Mouse (Mus musculus) intestine, embryonic 15.5 days (tissue): ENCODE results near the gene Col25a1. TPM values are rescaled to one million over a fixed set of nuclear protein-coding genes. Genes with fewer than 3 reads are reported as not detected.

Experiments
- ATAC-seq: fragments of 200-750 bp; cut with Nextera tagmentation; 2 replicates; pipeline ENCODE4 v1.8.0; 2017; ENCODE audit warnings: moderate TSS enrichment, moderate library complexity
- H3K27ac ChIP-seq: fragments of 300-500 bp; sonication (generic); 2 replicates; pipeline ENCODE4 v1.5.1; 2015; ENCODE audit warnings: mild to moderate bottlenecking, inconsistent platforms
- H3K27me3 ChIP-seq: fragments of 300-500 bp; sonication (generic); replicated peaks from 2 replicates; pipeline ENCODE4 v1.6.1; 2015; ENCODE audit warnings: inconsistent platforms
- H3K36me3 ChIP-seq: fragments of 300-500 bp; sonication (generic); 2 replicates; pipeline ENCODE4 v1.6.1; 2015; ENCODE audit warnings: inconsistent platforms
- H3K4me1 ChIP-seq: fragments of 300-500 bp; sonication (generic); replicated peaks from 2 replicates; pipeline ENCODE4 v1.6.1; 2015; ENCODE audit warnings: inconsistent platforms
- H3K4me2 ChIP-seq: fragments of 300-500 bp; sonication (generic); replicated peaks from 2 replicates; pipeline ENCODE4 v1.6.1; 2015; ENCODE audit warnings: mild to moderate bottlenecking, inconsistent platforms
- H3K4me3 ChIP-seq: fragments of 300-500 bp; sonication (generic); replicated peaks from 2 replicates; pipeline ENCODE4 v1.5.1; 2015; ENCODE audit warnings: inconsistent platforms
- H3K9ac ChIP-seq: fragments of 300-500 bp; sonication (generic); 2 replicates; pipeline ENCODE4 v1.6.1; 2015; ENCODE audit warnings: inconsistent platforms
- H3K9me3 ChIP-seq: fragments of 300-500 bp; sonication (generic); 2 replicates; pipeline ENCODE4 v1.6.1; 2016; ENCODE audit warnings: inconsistent platforms
- WGBS: fragments of 180-500 bp; shearing (Covaris S2); methylation state at CpG from one replicate; pipeline ENCODE4 v1.1.7; 2015; 5-methylcytosine and 5-hydroxymethylcytosine counted together
- polyA plus RNA-seq: library from polyadenylated mRNA; unstranded; fragments of >200 nt; fragmentation: Nextera tagmentation; extraction: Ambion mirVana; gene quantifications from 2 replicates; pipeline ENCODE4 v1.2.1, GENCODE M21; 2015

Gene Col25a1
- polyA plus RNA-seq, 1 experiment from 2014 or later, result 1.9 TPM

DNA sequence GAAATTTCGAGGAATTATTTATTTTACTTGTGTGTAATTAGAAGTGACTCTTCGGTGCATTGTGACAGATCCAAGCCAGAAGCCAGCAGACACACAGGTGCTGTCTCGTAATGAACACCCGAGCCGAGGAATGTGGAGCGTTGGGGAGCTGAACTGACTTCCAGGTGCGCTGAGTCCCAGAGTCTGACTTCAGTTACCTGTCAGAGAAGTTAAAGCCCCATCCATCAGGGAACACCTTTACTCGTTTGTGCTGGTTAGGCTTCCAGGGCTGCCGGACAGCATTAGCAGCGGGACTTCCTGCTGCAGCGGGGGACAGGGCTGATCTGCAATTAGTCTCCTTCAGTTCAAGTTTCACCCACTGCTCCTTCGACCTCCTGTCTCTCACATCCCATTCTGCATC is 172.3 kb downstream of the Col25a1 start:
- no peak overlapping the region for H3K4me3 ChIP-seq

DNA sequence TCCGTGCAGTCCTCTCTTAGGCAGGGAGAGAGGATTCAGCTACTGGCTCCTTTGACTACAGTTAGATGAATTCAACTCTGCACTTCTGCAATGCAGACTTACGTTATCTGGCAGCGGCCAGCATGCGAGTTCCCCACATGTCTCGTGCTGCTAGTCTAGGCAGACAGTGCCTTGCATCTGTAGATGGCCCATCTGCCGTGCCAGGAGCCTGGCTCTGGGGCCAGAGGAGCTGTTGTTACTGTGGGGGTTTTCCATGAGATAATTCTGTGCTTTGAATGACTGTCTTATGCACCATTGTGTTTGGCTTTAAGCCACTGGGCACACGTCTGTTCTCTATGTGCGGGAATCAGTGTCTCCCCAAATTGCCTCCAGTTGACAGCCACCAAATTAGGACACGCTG is 173.5 kb downstream of the Col25a1 start:
- Histone ChIP-seq H3K9ac (no peak overlapping the region), H3K4me1 (no peaks in the 10 kb centered on the region), H3K9me3 (no peaks in the 10 kb centered on the region), H3K27ac (no peak overlapping the region), H3K36me3 (no peaks in the 10 kb centered on the region), H3K4me2 (no peak overlapping the region), H3K4me3 (no peak overlapping the region), H3K27me3 (no peaks in the 10 kb centered on the region)
- WGBS, result 76% methylated on average over 9 of the region's 9 CpGs
- no peak for ATAC-seq

More for the DNA sequence above, 172.3 kb downstream of the Col25a1 start:
- WGBS, result 41% methylated on average over 12 of the region's 12 CpGs
- no peaks in the 10 kb centered on the region for H3K27me3 ChIP-seq
- H3K4me1 ChIP-seq, result no peaks in the 10 kb centered on the region
- no peak for ATAC-seq
- H3K27ac ChIP-seq, result no peak overlapping the region
- H3K9me3 ChIP-seq, result no peaks in the 10 kb centered on the region
- H3K4me2 ChIP-seq, result no peak overlapping the region
- H3K9ac ChIP-seq, result no peak overlapping the region
- no peaks in the 10 kb centered on the region for H3K36me3 ChIP-seq

DNA sequence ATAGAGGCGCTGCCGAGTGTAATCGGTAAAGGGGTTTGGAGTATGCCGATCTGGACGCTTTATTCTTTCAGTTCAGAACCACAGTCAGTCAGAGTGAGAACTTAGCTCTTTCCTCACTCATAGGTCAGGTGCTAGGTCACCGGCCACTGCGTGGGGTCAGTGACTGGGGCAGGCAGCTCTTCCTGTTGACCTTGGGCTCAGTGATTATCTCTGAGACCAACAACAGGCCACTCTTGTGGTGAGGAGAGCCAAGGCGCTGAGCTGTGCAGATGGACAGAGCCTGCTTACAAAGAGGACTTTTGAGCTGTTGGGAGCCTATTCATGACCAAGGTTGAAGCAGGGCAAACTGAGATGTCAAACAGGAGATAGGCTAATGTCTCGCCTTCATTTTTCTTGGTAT is 174.4 kb downstream of the Col25a1 start:
- Histone ChIP-seq H3K36me3 (no peaks in the 10 kb centered on the region), H3K9ac (no peak overlapping the region), H3K4me1 (no peaks in the 10 kb centered on the region), H3K4me2 (no peak overlapping the region), H3K27me3 (no peaks in the 10 kb centered on the region), H3K4me3 (no peak overlapping the region), H3K27ac (no peak overlapping the region), H3K9me3 (no peaks in the 10 kb centered on the region)
- no peak for ATAC-seq
- 71% methylated on average over 9 of the region's 9 CpGs for WGBS

DNA sequence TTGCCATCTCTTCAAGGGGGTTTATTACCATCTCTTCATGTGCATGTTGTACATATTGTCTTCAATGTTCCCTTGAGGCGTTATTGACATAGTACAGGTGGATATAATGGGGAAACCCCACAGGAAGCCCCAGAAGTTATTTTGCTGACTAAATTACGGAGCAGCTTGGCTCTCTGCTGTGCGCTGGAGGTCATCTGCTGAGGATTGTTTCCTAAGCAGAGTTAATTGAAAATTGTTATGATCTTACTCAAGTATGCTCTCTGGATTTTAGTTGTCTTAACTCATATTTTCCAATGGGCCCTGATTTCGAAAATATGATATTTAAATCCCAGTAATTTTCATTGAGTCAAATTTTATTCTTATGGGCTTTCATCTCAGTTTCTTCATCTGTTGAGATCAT is 178.0 kb downstream of the Col25a1 start:
- H3K9ac ChIP-seq, result no peak overlapping the region
- H3K4me2 ChIP-seq, result no peak overlapping the region
- H3K27ac ChIP-seq, result no peak overlapping the region
- H3K4me1 ChIP-seq, result no peaks in the 10 kb centered on the region
- no peak overlapping the region for H3K4me3 ChIP-seq
- no peaks in the 10 kb centered on the region for H3K9me3 ChIP-seq
- WGBS, result 87% methylated on average over 4 of the region's 4 CpGs
- no peaks in the 10 kb centered on the region for H3K36me3 ChIP-seq
- no peaks in the 10 kb centered on the region for H3K27me3 ChIP-seq
- no peak for ATAC-seq

DNA sequence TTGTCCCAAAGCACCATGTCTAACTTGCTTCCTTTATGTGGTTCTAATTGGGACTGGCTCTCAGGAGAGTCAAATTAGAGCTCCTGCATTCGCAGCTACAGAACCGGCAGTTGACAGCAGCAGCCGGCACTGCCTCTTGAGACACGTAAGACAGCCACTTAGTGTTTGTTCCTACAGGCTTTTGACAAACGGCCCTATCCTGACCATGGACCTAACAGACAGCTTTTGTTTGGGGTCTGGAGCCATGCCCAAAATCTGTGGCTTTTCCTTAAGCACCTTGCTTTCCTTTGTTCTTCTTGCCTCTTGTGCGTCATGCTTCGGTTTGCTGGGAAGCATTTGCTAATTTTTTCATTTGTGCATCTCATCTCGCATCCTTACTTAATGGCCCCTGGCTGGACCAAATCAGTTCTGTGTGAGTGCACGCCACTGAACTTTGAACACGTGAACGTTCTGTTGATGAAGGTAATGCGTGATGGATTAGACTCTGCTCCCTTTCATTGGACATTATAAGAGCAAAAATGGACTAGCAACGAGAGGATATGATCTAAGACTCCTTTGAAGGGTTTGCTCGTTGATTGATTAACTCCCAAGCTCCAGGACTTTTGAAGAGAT is 179.5 kb downstream of the Col25a1 start:
- Histone ChIP-seq H3K27ac (no peak overlapping the region), H3K9me3 (no peaks in the 10 kb centered on the region), H3K4me2 (no peak overlapping the region), H3K36me3 (no peaks in the 10 kb centered on the region), H3K4me3 (no peak overlapping the region), H3K4me1 (no peaks in the 10 kb centered on the region), H3K9ac (no peak overlapping the region), H3K27me3 (no peaks in the 10 kb centered on the region)
- ATAC-seq, result no peak
- WGBS, result 71% methylated on average over 14 of the region's 14 CpGs

DNA sequence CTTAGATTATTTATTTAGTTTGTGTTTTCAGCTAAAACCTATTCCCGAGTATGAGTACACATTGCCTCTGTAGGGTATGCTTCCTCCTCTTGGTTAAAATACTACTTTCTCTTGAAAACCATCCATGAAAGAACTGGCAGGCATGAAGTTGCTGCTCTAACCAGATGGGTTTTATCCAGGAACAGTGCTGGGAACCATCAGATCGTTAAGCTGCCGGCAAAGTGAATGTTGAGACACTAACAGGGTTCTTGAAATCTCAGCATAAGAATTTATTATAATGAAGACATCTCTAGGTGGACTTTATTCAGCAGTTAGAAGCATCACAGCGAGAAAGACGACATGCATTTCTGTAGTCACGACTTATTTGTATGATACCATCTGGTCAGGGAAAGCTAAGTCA is 181.9 kb downstream of the Col25a1 start:
- H3K27me3 ChIP-seq, result no peaks in the 10 kb centered on the region
- H3K4me1 ChIP-seq, result no peaks in the 10 kb centered on the region
- no peaks in the 10 kb centered on the region for H3K9me3 ChIP-seq
- no peak for ATAC-seq
- H3K27ac ChIP-seq, result no peak overlapping the region
- H3K4me2 ChIP-seq, result no peak overlapping the region
- H3K9ac ChIP-seq, result no peak overlapping the region
- H3K4me3 ChIP-seq, result no peak overlapping the region
- H3K36me3 ChIP-seq, result no peaks in the 10 kb centered on the region
- 56% methylated on average over 6 of the region's 6 CpGs for WGBS

DNA sequence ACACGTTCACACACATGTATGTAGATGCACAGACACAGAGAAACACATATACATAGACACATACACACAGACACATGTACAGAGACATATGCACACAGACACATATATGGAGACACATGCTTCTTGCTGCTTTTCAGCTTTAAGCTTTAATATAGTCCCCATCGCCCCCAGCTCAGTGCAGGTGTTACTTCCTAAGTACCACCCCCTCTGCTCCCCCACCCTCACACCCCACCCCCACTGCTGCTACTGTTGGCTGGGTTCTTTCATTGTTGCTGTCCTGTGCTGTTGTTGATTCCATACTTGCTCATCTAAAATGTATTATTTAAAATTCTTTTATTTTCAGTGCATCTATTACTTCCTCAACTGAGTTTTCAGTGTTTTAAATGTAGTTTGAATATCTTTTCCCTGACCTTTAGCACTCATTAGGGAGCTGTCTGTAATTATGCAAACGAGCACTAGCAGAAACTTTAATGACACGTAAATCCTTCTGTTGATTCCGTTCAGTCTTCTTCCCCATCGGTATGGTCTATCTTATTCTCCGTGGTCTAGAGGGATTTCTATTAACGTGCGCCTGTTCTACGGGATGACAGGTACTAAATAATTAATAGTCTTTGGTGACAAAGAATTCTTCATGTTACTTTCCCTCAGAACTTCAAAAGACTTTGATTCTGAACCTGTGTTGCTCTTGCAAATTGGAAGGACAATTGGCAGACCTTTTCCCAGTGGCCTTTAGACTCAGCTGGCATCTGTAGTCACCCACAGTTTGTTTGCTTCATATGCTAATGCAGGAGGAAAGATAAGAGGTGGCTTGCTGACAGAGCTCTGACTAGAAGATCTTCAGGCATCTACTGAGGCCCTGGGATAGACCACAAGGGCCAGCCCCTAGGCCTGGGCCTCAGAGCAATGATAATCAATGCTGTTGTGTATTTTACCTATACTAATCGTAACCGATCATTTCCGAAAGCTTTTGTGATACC is 196.0 kb downstream of the Col25a1 start:
- H3K36me3 ChIP-seq, result no peaks in the 10 kb centered on the region
- no peak for ATAC-seq
- H3K27ac ChIP-seq, result no peak overlapping the region

DNA sequence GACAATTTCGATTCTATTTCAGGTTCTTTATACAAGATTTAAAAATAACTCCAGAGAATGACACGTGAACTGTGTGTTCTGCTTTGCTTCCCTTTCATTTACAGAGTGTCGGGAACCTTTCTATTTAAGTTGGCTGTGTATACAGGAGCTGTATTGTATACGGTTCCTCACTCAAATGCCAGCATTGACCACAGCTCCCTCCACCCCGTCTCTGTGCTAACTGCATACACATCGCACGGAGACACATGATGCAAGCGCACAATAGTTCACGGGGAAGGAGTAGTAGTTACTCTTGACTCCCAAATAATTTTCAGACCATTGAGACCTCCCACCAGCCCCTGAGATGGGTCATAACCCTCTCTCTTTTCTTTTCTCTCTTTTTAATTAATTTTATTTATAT is 197.6 kb downstream of the Col25a1 start:
- Histone ChIP-seq H3K27ac (no peak overlapping the region), H3K9me3 (no peaks in the 10 kb centered on the region), H3K4me2 (no peak overlapping the region), H3K27me3 (no peaks in the 10 kb centered on the region), H3K9ac (no peak overlapping the region), H3K4me3 (no peak overlapping the region), H3K36me3 (no peaks in the 10 kb centered on the region), H3K4me1 (no peaks in the 10 kb centered on the region)
- ATAC-seq, result no peak
- WGBS, result 74% methylated on average over 9 of the region's 9 CpGs

More for the DNA sequence above, 196.0 kb downstream of the Col25a1 start:
- H3K9ac ChIP-seq, result no peak overlapping the region
- H3K27me3 ChIP-seq, result no peaks in the 10 kb centered on the region
- no peak overlapping the region for H3K4me2 ChIP-seq
- H3K9me3 ChIP-seq, result no peaks in the 10 kb centered on the region
- 74% methylated on average over 13 of the region's 13 CpGs for WGBS
- H3K4me1 ChIP-seq, result no peaks in the 10 kb centered on the region
- H3K4me3 ChIP-seq, result no peak overlapping the region

DNA sequence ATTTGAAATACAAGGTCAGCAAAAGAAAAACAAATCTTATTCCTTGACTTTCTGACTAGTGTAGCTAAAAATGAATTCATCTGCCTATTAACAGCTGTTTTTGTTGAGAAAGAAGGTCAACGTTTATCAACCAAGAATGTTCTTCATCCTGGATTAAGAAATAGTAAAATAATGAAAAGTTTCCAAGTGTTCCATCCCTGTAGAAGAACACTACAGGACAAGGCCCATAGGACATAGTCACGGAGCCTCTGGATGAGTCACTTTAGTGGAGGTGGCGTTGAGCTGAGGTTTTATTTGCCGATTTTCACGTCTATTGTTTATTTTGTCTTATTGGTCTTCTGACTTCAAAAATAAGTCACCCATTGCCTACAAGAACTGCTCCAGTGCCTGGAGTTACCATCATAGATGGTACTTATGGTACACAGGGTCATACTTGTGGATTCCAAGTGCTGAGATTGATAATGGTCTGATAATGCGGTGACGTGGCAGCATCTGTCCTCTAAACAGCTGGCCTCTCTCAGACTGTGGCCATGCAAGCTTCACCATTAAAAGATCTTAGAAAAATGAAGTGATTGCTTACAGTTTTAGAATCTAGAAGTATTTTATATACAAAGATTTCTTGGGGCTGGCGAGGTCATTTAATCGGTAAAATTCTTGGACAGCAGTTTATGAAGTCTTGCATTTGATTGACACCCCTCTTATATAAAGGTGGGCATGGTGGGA is 198.7 kb downstream of the Col25a1 start:
- H3K4me2 ChIP-seq, result no peak overlapping the region
- no peaks in the 10 kb centered on the region for H3K4me1 ChIP-seq
- WGBS, result 78% methylated on average over 9 of the region's 9 CpGs
- no peaks in the 10 kb centered on the region for H3K27me3 ChIP-seq
- no peak for ATAC-seq
- H3K9ac ChIP-seq, result no peak overlapping the region
- no peak overlapping the region for H3K4me3 ChIP-seq
- H3K9me3 ChIP-seq, result no peaks in the 10 kb centered on the region
- H3K27ac ChIP-seq, result no peak overlapping the region
- no peaks in the 10 kb centered on the region for H3K36me3 ChIP-seq

DNA sequence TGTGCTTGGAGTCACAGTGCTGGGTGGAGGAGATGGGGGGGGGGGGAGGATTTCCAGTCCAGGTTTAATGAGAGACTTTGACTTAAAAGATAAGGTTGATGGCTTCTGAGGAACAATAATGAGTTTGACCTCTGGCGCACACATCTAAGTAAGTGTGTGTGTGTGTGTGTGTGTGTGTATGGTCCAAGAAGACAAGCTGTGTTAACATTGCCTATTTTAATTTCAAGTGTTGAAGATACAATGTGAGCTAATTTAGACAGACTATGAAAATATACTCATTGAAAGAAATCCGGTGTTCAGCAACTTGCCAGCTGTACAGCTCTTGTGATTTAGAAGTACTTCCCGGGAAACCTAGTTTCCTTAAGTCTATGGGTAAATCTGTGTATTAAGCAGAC is 199.3 kb downstream of the Col25a1 start:
- Histone ChIP-seq H3K4me2 (no peak overlapping the region), H3K27ac (no peak overlapping the region), H3K27me3 (no peaks in the 10 kb centered on the region), H3K9ac (no peak overlapping the region), H3K4me3 (no peak overlapping the region), H3K36me3 (no peaks in the 10 kb centered on the region), H3K9me3 (no peaks in the 10 kb centered on the region), H3K4me1 (no peaks in the 10 kb centered on the region)
- ATAC-seq, result no peak
- 80% methylated on average over 3 of the region's 3 CpGs for WGBS

DNA sequence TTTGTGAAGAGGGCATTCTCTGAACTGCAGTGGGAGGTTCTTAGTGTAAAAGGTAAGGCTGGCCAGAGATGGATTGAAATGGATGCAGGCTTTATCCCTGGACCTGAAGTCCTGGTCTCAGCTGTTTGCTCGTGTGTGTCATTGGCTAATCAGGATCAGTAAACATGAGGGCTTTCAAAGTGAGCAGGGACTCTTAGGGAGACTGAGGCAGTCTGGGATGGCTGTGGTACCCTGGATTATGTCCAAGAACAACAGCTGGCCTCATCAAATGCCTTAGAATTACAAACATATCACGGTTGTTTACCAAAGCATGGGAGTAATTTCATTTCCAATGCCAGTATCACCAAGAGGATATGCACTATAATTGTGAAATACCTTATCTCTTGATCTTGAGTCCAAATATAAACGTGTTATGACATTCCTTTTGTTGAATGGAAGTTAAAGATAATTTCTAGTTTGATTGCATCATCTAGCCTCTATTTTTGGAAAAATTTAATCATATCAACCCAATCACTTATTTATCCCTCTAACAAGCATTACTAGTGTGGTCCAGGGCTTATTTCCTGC is 201.1 kb downstream of the Col25a1 start:
- Histone ChIP-seq H3K27ac (no peak overlapping the region), H3K36me3 (no peaks in the 10 kb centered on the region), H3K9me3 (no peaks in the 10 kb centered on the region), H3K4me3 (no peak overlapping the region), H3K4me1 (no peaks in the 10 kb centered on the region), H3K27me3 (no peaks in the 10 kb centered on the region), H3K4me2 (no peak overlapping the region), H3K9ac (no peak overlapping the region)
- WGBS, result 43% methylated on average over 3 of the region's 3 CpGs
- ATAC-seq, result no peak

DNA sequence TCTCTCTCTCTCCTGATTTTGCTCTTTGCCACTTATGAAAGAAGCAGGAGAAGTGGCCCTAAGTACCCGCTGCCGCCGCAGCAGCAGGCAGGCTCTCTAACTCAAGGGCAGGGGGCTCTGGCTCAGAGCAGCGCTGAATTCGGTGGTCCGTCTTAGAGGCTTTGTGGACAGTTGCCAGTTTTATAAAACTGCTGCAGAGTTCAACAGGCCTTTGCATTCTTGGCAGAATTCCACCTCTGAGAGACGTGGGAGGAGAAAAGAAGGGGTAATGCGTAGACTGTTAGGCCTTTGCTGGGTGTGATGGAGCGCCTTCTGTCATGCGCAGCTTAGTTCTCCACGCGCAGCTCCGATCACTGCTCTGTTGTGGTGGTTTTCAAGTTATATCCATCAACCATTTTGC is 206.6 kb downstream of the Col25a1 start:
- no peak overlapping the region for H3K9ac ChIP-seq

More for the DNA sequence above, 206.6 kb downstream of the Col25a1 start:
- no peaks in the 10 kb centered on the region for H3K27me3 ChIP-seq
- H3K27ac ChIP-seq, result peak overlapping the region; percentile 67
- peak; percentile 91 for ATAC-seq
- H3K4me2 ChIP-seq, result peak overlapping the region; percentile 47
- no peaks in the 10 kb centered on the region for H3K36me3 ChIP-seq
- no peaks in the 10 kb centered on the region for H3K4me1 ChIP-seq
- H3K4me3 ChIP-seq, result no peak overlapping the region
- no peaks in the 10 kb centered on the region for H3K9me3 ChIP-seq
- WGBS, result 38% methylated on average over 13 of the region's 13 CpGs
